Mouse (Mus musculus): ENCODE measurements around the gene Dpm3. TPM values are rescaled to one million over a fixed set of nuclear protein-coding genes. Genes with fewer than 3 reads are reported as not detected.
A peak's percentile ranks its signal among the peaks of the same experiment; 100 is the strongest.

The Dpm3 gene
- polyA plus RNA-seq, 1 experiment from 2014 or later, result 188 TPM

GRCm38 (mm10) chr3:89227307-89228179, 31.6 kb upstream of the Dpm3 start:
- Histone ChIP-seq H3K27me3 (replicated peaks; ENCODE audit: control insufficient read depth, insufficient read depth, low read length) (0 out of 2 replicates have a peak, but pooled peaks cover 4% of the 10 kb centered on the region), H3K4me2 (ENCODE audit: low read length) (peak overlapping the region; percentile 52), H3K36me3 (ENCODE audit: control insufficient read depth, insufficient read depth, low read length) (no peaks in the 10 kb centered on the region), H3K4me1 (replicated peaks; ENCODE audit: control insufficient read depth, insufficient read depth, low read length) (peaks cover 25% of the 10 kb centered on the region), H3K9ac (ENCODE audit: low read length) (peak overlapping the region; percentile 42), H3K4me3 (ENCODE audit: low read depth, low read length) (peak overlapping the region; percentile 28), H3K27ac (ENCODE audit: low read depth) (peak overlapping the region; percentile 59), H3K9me3 (ENCODE audit: control insufficient read depth, low read length) (no peaks in the 10 kb centered on the region)
- WGBS, result 4% methylated on average over 41 of the region's 41 CpGs
- DNase-seq (ENCODE audit: low spot score), result peak; percentile 88
- ATAC-seq (replicated peaks; ENCODE audit: low FRiP score, low TSS enrichment, low read depth), result peak; percentile 66

- Histone ChIP-seq H3K36me3 (ENCODE audit: control insufficient read depth, insufficient read depth, low read length) (no peaks in the 10 kb centered on the region), H3K27me3 (replicated peaks; ENCODE audit: control insufficient read depth, insufficient read depth, low read length) (0 out of 2 replicates have a peak, but pooled peaks cover 4% of the 10 kb centered on the region), H3K4me2 (ENCODE audit: low read length) (peak overlapping the region; percentile 52), H3K4me3 (ENCODE audit: low read depth, low read length) (peak overlapping the region; percentile 28), H3K9ac (ENCODE audit: low read length) (peak overlapping the region; percentile 40; the same call in 1 of the 2 replicates), H3K9me3 (ENCODE audit: control insufficient read depth, low read length) (no peaks in the 10 kb centered on the region), H3K4me1 (replicated peaks; ENCODE audit: control insufficient read depth, insufficient read depth, low read length) (peaks cover 25% of the 10 kb centered on the region), H3K27ac (ENCODE audit: low read depth) (no peak overlapping the region)
- ATAC-seq (replicated peaks; ENCODE audit: low FRiP score, low TSS enrichment, low read depth) (peak; percentile 59), DNase-seq (ENCODE audit: low spot score) (peak; percentile 96)
- under 1% methylated on average over 20 of the region's 20 CpGs for WGBS
These were observed 31.0 kb upstream of the Dpm3 start for GRCm38 (mm10) chr3:89228180-89228549.

- peak within 1 kb of the TSS; percentile 52 for H3K4me2 ChIP-seq (ENCODE audit: low read length)
- H3K4me1 ChIP-seq (replicated peaks; ENCODE audit: control insufficient read depth, insufficient read depth, low read length), result peaks cover 25% of the 10 kb centered on the region
- no peak within 1 kb of the TSS for H3K27ac ChIP-seq (ENCODE audit: low read depth)
- H3K27me3 ChIP-seq (replicated peaks; ENCODE audit: control insufficient read depth, insufficient read depth, low read length), result 0 out of 2 replicates have a peak, but pooled peaks cover 4% of the 10 kb centered on the region
- DNase-seq (ENCODE audit: low spot score) (no peak), ATAC-seq (replicated peaks; ENCODE audit: low FRiP score, low TSS enrichment, low read depth) (no peak)
- peak within 1 kb of the TSS; percentile 40; the same call in 1 of the 2 replicates for H3K9ac ChIP-seq (ENCODE audit: low read length)
- peak within 1 kb of the TSS; percentile 28 for H3K4me3 ChIP-seq (ENCODE audit: low read depth, low read length)
- no peaks in the 10 kb centered on the region for H3K9me3 ChIP-seq (ENCODE audit: control insufficient read depth, low read length)
- no peaks in the 10 kb centered on the region for H3K36me3 ChIP-seq (ENCODE audit: control insufficient read depth, insufficient read depth, low read length)
- 20% methylated on average over 10 of the region's 10 CpGs for WGBS
These were observed 30.3 kb upstream of the Dpm3 start, which contains the start of gene Muc1 for GRCm38 (mm10) chr3:89228836-89229235. TSS of gene Muc1 (plus strand) at chr3:89229057.

- no peak overlapping the region for H3K27ac ChIP-seq (ENCODE audit: low read depth)
- 0 out of 2 replicates have a peak, but pooled peaks cover 4% of the 10 kb centered on the region for H3K27me3 ChIP-seq (replicated peaks; ENCODE audit: control insufficient read depth, insufficient read depth, low read length)
- H3K4me1 ChIP-seq (replicated peaks; ENCODE audit: control insufficient read depth, insufficient read depth, low read length), result peaks cover 25% of the 10 kb centered on the region
- H3K9ac ChIP-seq (ENCODE audit: low read length), result no peak overlapping the region
- H3K4me2 ChIP-seq (ENCODE audit: low read length), result peak overlapping the region; percentile 52; the same call in 1 of the 2 replicates
- H3K4me3 ChIP-seq (ENCODE audit: low read depth, low read length), result 0 out of 2 replicates have a peak overlapping the region, but pooled peaks have one; percentile 28
- ATAC-seq (replicated peaks; ENCODE audit: low FRiP score, low TSS enrichment, low read depth) (no peak), DNase-seq (ENCODE audit: low spot score) (no peak)
- 56% methylated on average over 4 of the region's 4 CpGs for WGBS
- no peaks in the 10 kb centered on the region for H3K36me3 ChIP-seq (ENCODE audit: control insufficient read depth, insufficient read depth, low read length)
- H3K9me3 ChIP-seq (ENCODE audit: control insufficient read depth, low read length), result no peaks in the 10 kb centered on the region
These were observed 29.9 kb upstream of the Dpm3 start for GRCm38 (mm10) chr3:89229276-89229675.

GRCm38 (mm10) chr3:89230561-89230960, 28.6 kb upstream of the Dpm3 start:
- H3K9me3 ChIP-seq (ENCODE audit: control insufficient read depth, low read length), result no peaks in the 10 kb centered on the region
- peaks cover 25% of the 10 kb centered on the region for H3K4me1 ChIP-seq (replicated peaks; ENCODE audit: control insufficient read depth, insufficient read depth, low read length)
- no peak for ATAC-seq (replicated peaks; ENCODE audit: low FRiP score, low TSS enrichment, low read depth)
- 80% methylated on average over 2 of the region's 2 CpGs for WGBS
- H3K4me3 ChIP-seq (ENCODE audit: low read depth, low read length), result no peak overlapping the region
- H3K9ac ChIP-seq (ENCODE audit: low read length), result no peak overlapping the region
- DNase-seq (ENCODE audit: low spot score), result no peak
- no peak overlapping the region for H3K27ac ChIP-seq (ENCODE audit: low read depth)
- no peaks in the 10 kb centered on the region for H3K36me3 ChIP-seq (ENCODE audit: control insufficient read depth, insufficient read depth, low read length)
- H3K4me2 ChIP-seq (ENCODE audit: low read length), result no peak overlapping the region
- H3K27me3 ChIP-seq (replicated peaks; ENCODE audit: control insufficient read depth, insufficient read depth, low read length), result 0 out of 2 replicates have a peak, but pooled peaks cover 4% of the 10 kb centered on the region

- H3K4me1 ChIP-seq (replicated peaks; ENCODE audit: control insufficient read depth, insufficient read depth, low read length), result peaks cover 19% of the 10 kb centered on the region
- H3K36me3 ChIP-seq (ENCODE audit: control insufficient read depth, insufficient read depth, low read length), result no peaks in the 10 kb centered on the region
- H3K9me3 ChIP-seq (ENCODE audit: control insufficient read depth, low read length), result no peaks in the 10 kb centered on the region
- no peak for DNase-seq (ENCODE audit: low spot score)
- ATAC-seq (replicated peaks; ENCODE audit: low FRiP score, low TSS enrichment, low read depth), result no peak
- H3K27me3 ChIP-seq (replicated peaks; ENCODE audit: control insufficient read depth, insufficient read depth, low read length), result 0 out of 2 replicates have a peak, but pooled peaks cover 4% of the 10 kb centered on the region
- H3K27ac ChIP-seq (ENCODE audit: low read depth), result no peak overlapping the region
- no peak overlapping the region for H3K9ac ChIP-seq (ENCODE audit: low read length)
- no peak overlapping the region for H3K4me2 ChIP-seq (ENCODE audit: low read length)
- 59% methylated on average over 7 of the region's 7 CpGs for WGBS
- H3K4me3 ChIP-seq (ENCODE audit: low read depth, low read length), result no peak overlapping the region
These were observed 27.8 kb upstream of the Dpm3 start for GRCm38 (mm10) chr3:89231345-89231744.

- no peaks in the 10 kb centered on the region for H3K36me3 ChIP-seq (ENCODE audit: control insufficient read depth, insufficient read depth, low read length)
- H3K27me3 ChIP-seq (replicated peaks; ENCODE audit: control insufficient read depth, insufficient read depth, low read length), result 0 out of 2 replicates have a peak, but pooled peaks cover 4% of the 10 kb centered on the region
- DNase-seq (ENCODE audit: low spot score) (no peak), ATAC-seq (replicated peaks; ENCODE audit: low FRiP score, low TSS enrichment, low read depth) (no peak)
- 77% methylated on average over 16 of the region's 16 CpGs for WGBS
- H3K9ac ChIP-seq (ENCODE audit: low read length), result no peak overlapping the region
- H3K4me2 ChIP-seq (ENCODE audit: low read length), result no peak overlapping the region
- no peaks in the 10 kb centered on the region for H3K9me3 ChIP-seq (ENCODE audit: control insufficient read depth, low read length)
- H3K27ac ChIP-seq (ENCODE audit: low read depth), result no peak overlapping the region
- no peak overlapping the region for H3K4me3 ChIP-seq (ENCODE audit: low read depth, low read length)
- peaks cover 14% of the 10 kb centered on the region for H3K4me1 ChIP-seq (replicated peaks; ENCODE audit: control insufficient read depth, insufficient read depth, low read length)
These were observed 27.3 kb upstream of the Dpm3 start for GRCm38 (mm10) chr3:89231772-89232275.

GRCm38 (mm10) chr3:89232614-89233013, 26.5 kb upstream of the Dpm3 start:
- H3K4me1 ChIP-seq (replicated peaks; ENCODE audit: control insufficient read depth, insufficient read depth, low read length), result peaks cover 11% of the 10 kb centered on the region; the same call in 1 of the 2 replicates
- 0 out of 2 replicates have a peak, but pooled peaks cover 4% of the 10 kb centered on the region for H3K27me3 ChIP-seq (replicated peaks; ENCODE audit: control insufficient read depth, insufficient read depth, low read length)
- H3K9ac ChIP-seq (ENCODE audit: low read length), result no peak overlapping the region
- ATAC-seq (replicated peaks; ENCODE audit: low FRiP score, low TSS enrichment, low read depth) (no peak), DNase-seq (ENCODE audit: low spot score) (no peak)
- no peaks in the 10 kb centered on the region for H3K9me3 ChIP-seq (ENCODE audit: control insufficient read depth, low read length)
- no peak overlapping the region for H3K4me2 ChIP-seq (ENCODE audit: low read length)
- WGBS, result 64% methylated on average over 6 of the region's 6 CpGs
- H3K4me3 ChIP-seq (ENCODE audit: low read depth, low read length), result no peak overlapping the region
- no peaks in the 10 kb centered on the region for H3K36me3 ChIP-seq (ENCODE audit: control insufficient read depth, insufficient read depth, low read length)
- H3K27ac ChIP-seq (ENCODE audit: low read depth), result no peak overlapping the region
